Mouse (Mus musculus) T-cell, adult 66 days (primary cell): Measurements from ENCODE around the gene Magi2. TPM values are rescaled to one million over a fixed set of nuclear protein-coding genes. Genes with fewer than 3 reads are reported as not detected.

Experiments used
- total RNA-seq, 2 experiments: library from RNA; stranded (reverse); gene quantifications; 3 replicates in 1 of 2; 4 replicates in 1 of 2; pipeline ENCODE4 v1.2.4; 2023

Gene Magi2
- 1 to 10 TPM in 1 of 2 experiments, under 1 TPM in 1; 0.87 to 1.6 TPM for total RNA-seq

GRCm38 (mm10) chr5:19226866-19227243 lies at the start of gene Magi2:
TSS of gene Magi2 (plus strand) at chr5:19227036.

